Mouse (Mus musculus) left cerebral cortex, postnatal 36 days (tissue): ENCODE data around the gene Imp3. TPM values are rescaled to one million over a fixed set of nuclear protein-coding genes. Genes with fewer than 3 reads are reported as not detected.
A peak's percentile ranks its signal among the peaks of the same experiment; 100 is the strongest.
"Not testable (repeated sequence)": the region's sequence is repeated elsewhere in the genome, so short reads cannot be mapped to it uniquely, and the experiment has no call there.

Source experiments
- DNase-seq, 2 experiments: peaks; one replicate each; pipeline ENCODE4 v3.0.0; 2021 to 2022; ENCODE audit warnings: low spot score in 2 of 2, mixed read lengths in 1 of 2
- intact Hi-C: fragments of 180-260 bp; cut with DNase I; formaldehyde crosslinking; loops from one replicate; pipeline ENCODE4 v1.15.1; 2025
- total RNA-seq, 2 experiments: library from RNA; stranded (reverse); gene quantifications; 2 replicates each; pipeline ENCODE4 v1.2.3; 2021

The Imp3 gene
- total RNA-seq, 2 experiments from 2014 or later: 50.2 to 50.4 TPM

DNA sequence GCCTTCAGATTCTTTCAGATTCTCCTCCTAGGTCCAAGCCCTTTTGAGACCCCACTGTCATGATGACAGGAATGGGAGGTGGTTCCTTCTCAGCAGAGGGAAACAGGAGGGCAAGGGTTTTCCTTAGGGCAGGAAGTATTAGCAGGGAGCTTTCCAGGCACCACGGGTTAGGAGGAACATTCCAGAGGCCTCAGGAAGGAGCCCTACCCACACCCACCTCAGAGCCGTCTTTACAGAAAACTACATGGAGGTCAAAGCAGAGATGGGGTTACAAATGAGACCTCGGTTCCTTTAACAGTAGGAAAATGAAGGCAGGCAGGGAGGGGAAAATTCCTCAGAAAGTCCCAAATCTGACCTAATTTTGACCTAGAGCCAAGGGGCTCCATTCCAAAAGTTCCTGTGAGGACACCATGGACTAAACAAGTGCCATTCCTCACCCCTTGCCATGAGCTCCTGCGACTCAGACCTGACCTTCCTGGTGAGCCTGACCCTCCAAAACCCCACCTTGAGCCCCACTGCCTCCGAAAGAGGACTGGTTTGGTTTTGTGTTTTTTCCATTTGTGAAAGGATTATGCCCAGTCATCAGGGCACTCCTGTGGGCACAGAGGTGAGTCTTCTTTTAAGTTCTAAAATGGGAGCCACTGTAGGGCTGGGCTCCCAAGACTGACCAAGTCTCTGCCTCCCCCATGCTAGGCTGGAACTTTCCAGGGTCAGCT lies 21.4 kb upstream of the Imp3 start:
- no peak for DNase-seq
- intact Hi-C loops: no loop called here

DNA sequence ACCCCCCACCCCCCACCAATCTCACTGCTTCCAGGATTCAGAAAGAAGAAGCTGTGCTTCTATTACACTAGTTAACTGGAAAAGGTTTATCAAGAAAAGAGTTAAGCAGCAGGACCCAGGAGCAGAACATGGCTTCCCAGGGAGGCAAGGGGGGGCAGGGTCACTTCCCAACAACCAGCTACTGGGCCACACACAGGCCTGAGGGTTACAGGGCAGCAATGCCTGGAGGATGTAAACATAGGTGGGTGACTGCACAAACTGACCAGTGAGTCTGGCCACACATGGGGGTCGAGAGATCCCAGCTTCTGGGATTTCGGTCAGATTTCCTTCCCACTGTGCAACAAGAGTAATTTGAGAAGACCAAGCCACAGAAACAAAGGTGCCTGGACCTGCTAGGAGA lies 20.1 kb upstream of the Imp3 start:
- no peak for DNase-seq
- intact Hi-C loops: no loop called here

DNA sequence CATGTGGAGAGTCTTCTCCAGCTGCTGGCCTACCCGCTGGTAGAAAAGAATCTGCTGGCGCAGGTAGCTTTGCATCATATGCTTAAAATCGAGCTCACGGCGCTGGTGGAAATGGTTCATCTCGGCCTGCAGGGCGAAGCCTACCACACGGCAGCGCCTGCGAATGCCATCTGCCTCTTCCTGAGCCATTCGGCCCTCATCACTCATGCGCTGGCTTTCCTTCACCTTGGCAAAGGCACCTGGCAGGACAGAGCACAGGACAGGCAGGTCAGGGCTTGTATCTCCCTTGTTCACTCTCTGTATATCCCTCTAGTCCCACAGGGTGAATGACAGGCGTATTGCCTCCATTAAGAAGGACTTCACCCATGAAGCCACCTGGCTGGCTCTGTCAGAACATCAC lies 18.8 kb upstream of the Imp3 start:
- intact Hi-C loops: no loop called here
- no peak for DNase-seq

DNA sequence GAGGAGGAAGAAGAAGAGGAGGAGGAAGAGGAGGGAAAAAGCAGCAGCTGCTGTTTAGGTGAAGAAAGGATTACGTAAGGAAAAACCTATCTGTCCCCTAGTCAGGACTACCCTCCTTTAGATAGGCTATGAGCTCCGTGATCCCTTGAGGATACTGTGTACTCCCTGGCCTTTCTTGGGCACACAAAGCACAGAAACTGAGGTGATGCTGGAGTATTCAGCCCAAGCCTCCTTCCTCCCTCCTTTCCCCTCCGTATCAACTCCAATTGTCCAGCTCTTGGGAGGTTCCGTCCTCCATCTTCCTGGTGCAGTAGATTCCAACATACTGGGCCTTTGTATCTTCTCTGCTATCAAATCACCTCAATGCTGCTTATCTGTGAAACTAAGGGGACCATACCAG lies 14.5 kb upstream of the Imp3 start:
- intact Hi-C loops: loop anchor here (10.0 kb wide), 1 partner anchor 292 kb away; no protein-coding TSS in a partner anchor
- no peak for DNase-seq

DNA sequence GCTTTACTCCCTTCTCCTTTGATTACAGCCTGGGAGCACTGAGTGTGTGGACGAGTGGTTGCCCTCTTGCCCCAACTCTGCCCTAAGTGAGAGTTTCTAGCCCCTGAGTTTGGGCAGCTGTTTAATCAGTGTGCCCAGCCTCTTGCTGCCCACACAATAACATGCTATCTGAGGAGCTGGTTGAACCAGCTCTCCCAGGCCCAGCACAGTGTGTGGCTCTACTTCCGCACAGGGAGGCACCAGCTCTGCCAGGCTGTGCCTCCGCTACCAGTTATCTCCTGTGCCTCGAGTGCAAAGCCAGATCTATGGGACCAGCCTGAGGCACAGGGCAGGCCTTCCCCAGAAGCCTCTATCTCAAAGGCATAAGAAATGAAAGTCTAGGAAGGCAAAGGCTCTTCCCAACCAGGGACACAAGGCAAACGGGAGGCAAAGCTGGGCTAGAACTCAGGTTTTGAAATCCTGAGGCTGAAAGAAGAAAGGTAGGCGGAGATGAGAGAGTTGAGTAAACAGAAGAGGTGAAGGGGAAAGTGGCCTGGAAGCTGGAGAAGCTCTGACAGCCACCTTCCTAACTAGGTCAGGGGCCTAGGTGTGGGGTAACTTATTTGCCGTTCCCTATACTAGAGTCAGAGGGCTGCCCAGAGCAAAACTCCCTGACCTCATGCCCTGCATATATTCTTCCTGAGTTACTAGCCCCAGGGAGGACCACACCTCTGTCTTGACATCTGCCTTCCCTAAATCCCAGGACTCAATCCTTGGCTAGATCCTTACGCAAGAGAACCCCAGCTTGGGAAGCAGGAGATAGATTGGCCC lies 13.2 kb upstream of the Imp3 start:
- no peak for DNase-seq
- intact Hi-C loops: loop anchor here (10.0 kb wide), 1 partner anchor 291 kb away; no protein-coding TSS in a partner anchor

DNA sequence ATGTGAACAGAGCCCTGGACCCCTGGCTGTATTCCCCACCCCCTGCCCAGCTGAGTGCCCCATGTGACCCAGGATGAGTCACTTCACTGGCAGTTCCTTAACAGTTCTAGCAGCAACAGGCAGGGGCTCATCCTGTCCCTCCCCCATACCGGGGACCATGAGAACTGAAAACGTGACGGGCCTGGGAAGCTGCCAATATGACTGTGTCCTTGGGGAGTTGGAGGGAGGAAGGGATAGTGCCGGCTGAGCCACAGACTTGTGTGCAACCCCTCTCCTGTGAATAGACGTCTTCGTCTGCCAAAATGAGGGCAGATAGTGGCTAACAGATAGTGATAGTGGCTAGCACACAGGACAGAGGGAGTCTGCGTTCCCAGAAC lies 12.6 kb upstream of the Imp3 start:
- intact Hi-C loops: loop anchor here (10.0 kb wide), 1 partner anchor 290 kb away; no protein-coding TSS in a partner anchor
- peak in 1 of 2 experiments; percentile 31 for DNase-seq

DNA sequence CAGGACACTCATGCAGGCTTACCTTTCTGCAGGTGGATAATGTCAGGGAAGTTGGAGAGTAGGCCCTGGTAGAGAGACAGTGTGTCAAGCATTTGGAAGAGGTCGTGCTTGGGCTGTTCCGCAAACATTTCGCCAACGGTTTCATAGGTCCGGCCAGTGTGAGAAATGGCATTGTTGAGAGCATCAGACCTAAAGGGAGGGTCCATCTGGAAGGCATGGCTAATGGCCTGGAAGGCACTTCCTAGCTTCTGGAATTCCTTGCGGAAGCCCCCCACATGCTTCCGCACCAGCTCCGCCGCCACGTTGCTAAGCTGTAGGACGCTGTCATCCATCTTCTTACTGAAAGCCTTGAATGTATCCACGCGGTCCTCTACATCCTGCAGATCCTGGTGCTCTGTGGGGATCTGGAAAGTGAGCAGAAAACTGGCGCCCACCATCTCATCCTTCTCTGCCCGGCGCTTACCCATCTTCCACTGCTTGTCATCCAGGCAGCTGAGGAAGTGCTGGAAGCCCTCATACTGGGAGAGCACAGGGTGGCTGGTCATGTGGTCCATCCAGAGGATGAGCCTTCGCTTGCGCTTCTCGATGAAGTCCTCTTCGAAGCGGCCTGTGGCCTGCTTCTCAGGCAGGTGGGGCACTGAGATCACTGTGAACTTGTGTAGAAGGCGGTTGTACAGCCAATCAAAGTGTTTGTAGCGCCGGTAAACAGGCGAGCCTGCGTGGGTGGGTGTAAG lies 11.8 kb upstream of the Imp3 start:
- no peak for DNase-seq
- intact Hi-C loops: loop anchor here (10.0 kb wide), 1 partner anchor 289 kb away; no protein-coding TSS in a partner anchor

DNA sequence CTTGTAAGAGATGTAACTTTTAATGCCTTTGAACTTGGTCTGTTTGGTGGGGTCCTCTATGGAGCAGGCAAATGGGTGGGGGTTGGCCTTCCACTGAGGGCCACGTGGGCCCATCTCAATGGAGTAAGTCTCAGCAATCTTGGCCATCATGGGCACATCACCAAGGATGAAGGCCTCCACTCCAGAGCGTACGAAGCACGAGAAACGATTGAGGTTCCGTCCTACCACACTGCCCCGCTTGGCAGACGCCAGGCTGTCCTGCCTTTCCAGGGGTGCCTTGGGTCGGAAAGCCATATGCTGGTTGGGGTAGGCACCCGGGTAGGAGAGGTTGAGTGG lies 11.3 kb upstream of the Imp3 start:
- intact Hi-C loops: loop anchor here (10.0 kb wide), 1 partner anchor 289 kb away; no protein-coding TSS in a partner anchor
- no peak for DNase-seq

DNA sequence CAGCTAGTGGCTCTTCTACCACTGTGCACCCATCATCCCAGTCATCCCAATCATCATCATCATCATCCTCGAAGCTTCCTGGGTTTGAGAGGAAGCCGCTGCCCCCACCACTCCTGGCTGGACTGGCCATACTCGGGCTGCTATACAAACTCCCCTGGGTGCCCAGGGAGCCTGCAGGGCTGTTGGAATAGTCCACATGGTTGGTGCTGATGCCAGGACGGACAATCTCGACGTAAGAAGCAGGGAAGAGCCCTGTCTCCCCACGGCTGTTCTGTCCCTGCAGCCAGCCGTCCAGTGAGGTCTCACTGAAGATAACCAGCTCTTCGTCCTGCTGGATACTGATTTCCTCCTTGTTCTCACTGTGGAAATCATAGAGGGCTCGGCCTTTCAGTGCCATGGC lies 10.9 kb upstream of the Imp3 start:
- no peak for DNase-seq
- intact Hi-C loops: loop anchor here (10.0 kb wide), 1 partner anchor 288 kb away; no protein-coding TSS in a partner anchor

DNA sequence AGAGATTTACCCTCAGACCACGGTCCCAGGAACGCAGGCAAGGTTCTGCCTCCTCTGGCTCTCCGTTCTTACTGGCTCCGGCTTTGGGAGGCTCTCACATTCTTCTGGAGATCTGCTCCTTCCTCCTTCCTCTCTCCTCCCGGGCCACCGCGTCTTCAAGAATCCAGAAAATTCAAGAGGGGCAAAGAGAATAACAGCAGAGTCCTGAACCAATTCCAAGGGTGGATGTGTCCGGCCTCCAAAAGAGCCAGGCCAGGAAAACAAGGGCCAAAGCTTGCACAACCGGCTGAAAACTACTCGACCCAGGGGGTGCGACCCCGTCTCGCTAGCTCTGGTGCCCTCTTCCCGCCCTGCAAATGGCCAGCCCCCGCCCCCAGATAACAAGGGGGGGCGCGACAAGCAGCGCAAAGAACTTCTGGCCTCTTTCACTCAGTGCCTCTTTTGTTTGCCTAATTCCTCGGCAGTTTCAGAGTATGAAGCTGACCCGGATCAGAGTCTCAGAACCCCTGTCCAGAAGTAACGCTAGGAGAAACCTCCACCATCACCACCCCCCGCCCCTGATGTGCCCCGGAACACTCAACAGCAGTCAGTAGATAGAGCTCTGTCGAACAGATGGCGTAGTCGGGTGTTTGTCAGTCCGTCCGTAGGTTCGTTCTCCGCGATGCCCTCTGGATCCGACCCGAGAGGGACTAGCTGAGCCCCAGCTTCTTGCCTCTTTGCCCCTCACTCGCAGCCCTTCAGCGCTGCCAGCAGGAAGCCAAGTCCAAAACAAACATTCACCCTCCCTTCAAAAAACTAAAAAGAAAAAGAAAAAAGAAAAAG lies 9.9 kb upstream of the Imp3 start:
- no peak for DNase-seq
- intact Hi-C loops: loop anchor here (10.0 kb wide), 1 partner anchor 287 kb away; no protein-coding TSS in a partner anchor

DNA sequence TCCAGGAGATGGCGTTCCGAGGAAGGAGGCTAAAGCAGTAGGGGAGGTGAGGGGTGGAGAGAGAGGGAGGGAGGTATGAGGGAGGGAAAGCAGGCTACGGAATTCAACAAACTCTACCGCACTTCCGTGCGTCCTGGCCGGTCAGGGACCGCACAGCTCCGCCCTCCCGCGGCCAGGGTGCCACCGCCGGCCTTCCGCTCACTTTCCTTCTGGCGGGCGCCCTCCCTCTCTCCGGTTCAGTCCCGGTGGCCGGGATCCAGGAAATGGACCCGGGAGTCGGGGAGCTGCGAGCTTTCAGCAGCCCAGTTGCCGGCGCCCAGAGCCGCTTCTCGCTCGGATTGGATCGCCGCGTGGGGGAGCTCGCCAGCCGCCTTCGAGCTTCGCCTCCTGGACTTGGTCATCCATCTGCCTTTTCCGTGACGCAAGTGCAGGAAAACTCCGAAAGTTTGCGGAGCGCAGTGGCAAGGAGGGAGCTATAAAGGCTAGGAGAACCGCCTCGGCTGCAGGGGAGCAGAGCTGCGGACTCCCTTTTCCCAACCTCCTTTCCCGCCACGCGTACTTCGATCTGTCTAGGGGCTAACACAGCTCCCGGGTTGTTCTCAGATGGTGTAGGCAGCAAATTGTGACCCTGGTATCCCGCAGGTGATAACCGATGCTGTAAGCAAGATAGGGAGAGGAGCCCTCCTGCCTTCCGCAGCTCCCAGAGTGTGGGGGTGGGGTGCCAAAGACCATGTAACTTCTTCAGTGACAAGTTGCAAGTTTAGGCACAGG lies 9.0 kb upstream of the Imp3 start, which contains the start of gene Snx33:
Snx33 (minus strand) TSS at position 331 of the 771 bp plus-strand sequence.
- DNase-seq: peak; percentile 87
- intact Hi-C loops: loop anchor here (10.0 kb wide), 1 partner anchor 287 kb away; no protein-coding TSS in a partner anchor

DNA sequence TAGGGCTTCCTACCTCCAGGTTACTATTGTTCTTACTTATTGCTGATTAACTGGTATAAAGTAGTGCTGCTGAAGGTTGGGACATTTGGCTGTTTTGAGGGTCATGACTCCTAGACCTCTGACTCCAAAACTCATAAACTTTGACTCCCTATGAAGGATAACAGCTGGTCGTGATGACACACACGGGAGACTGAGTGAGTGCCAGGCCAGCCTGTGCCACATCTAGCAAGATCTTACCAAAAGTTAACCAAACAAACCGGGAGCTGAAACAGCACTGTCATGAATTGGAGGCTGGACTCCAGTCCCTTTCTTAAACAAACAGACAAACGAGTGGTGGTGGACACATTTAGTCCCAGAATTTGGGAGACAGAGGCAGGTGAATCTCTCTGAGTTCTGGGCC lies 7.8 kb upstream of the Imp3 start:
- intact Hi-C loops: loop anchor here (10.0 kb wide), 1 partner anchor 285 kb away; no protein-coding TSS in a partner anchor

DNA sequence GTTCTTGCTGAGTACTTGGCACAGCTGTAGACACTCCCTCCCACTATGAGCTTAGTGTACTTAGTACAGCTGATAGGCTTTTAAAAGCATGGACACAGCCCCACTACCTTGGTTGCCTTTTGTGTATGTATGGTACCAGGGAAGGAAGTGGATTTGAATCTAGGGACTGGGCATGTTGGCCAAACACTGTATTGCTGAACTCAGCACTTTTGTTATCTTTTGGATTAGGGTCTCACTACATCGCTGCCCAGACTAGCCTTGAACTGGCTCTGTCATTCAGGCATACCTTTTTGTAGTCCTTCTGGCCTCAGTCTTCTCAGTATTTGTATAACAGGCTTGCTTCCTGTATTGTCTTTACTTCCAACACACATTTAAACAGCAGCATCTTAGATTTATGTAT lies 6.7 kb upstream of the Imp3 start:
- intact Hi-C loops: no loop called here
- no peak for DNase-seq

More for the DNA sequence above, 7.8 kb upstream of the Imp3 start:
- no peak for DNase-seq

DNA sequence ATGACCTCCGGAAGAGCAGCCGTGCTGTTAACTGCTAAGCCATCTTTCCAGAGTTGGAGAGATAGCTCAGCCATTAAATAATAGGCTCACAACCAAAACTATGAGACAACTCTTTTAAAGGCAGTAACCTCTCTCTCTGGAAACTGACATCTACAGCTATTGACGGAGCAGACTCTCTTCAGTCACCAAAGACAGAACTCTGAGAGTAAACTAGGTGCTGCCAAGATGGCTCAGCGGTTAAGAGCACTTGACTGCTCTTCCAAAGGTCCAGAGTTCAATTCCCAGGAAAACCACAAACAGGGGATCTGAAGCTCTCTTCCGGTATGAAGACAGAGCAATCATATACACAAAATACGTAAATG lies 433 bp upstream of the Imp3 start:
- intact Hi-C loops: no loop called here
- DNase-seq: no peak

DNA sequence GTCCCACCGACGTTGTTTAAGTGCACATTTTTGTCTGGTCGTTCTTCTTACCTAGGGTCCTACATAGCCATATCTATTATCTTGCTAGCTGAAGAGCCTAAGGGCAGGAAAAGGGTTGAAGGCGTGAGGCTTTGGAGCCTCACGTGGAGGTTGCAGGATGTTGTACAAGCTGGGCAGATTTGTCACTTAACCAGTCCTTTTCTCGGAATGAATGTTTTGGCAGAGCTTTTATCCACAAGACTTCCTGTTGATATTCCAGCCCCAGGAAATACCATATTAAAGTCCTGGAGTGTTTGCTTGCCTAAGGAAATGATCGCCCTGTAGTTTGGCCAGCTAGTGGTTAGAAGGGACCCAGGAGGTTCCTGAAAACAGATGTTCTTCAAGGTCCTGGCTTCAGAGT lies 1.1 kb downstream of the Imp3 start:
- no peak for DNase-seq
- intact Hi-C loops: no loop called here

DNA sequence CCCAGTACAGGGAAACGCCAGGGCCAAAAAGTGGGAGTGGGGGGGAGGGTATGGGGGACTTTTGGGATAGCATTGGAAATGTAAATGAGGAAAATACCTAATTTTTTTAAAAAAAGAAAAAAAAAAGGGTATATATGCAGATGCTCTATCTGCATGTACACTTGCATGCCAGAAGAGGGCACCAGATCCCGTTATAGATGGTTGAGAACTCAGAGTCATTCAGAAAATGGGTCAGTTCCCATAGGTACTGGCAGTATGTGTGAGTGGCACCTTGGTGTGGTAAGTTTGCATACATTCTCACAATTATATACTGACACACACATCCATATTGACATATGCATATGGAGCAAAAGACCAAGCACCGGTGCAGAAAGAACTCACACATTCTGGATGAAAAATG lies 10.2 kb downstream of the Imp3 start:
- intact Hi-C loops: loop anchor here (5.0 kb wide), 1 partner anchor 185 kb away; the partner anchor contains the start of gene Man2c1

DNA sequence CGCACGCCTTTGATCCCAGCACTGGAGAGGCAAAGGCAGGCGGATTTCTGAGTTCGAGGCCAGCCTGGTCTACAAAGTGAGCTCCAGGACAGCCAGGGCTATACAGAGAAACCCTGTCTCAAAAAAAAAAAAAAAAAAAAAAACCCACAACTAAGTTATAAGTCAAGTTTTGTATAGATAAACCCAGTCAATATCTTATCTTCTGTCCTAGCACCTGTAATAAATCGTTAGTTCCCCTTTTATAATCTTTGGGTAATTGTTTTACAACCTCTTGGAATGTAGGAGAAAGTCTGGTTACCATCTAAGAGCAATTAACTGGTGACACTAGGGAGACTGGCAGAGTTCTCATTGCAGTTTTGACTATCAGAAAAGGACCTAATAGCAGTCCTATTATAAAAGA lies 11.4 kb downstream of the Imp3 start:
- intact Hi-C loops: loop anchor here (5.0 kb wide), 1 partner anchor 184 kb away; the partner anchor contains the start of gene Man2c1

More for the DNA sequence above, 10.2 kb downstream of the Imp3 start:
- DNase-seq: not testable (repeated sequence)

DNA sequence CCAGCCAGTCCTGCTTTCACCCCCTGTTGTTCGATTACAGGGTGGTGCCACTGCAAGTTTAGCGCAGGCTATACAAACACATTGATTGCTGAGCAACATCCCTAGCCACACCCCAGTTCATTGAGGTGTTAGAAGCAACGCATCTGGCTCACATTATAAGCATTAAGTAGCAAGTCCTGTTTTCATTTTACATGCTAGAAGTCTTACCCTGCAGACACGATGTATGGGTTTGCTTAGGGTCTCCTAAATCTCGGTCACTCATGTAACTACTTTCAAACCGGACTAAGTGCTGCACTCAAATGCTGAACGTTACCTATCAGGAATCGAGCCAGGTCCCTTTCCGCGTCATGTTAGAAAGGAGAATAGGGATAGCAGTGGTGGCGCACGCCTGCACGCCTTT lies 12.5 kb downstream of the Imp3 start:
- intact Hi-C loops: loop anchor here (5.0 kb wide), 3 partner anchors 48 to 183 kb away; partner anchors contain the start of genes Man2c1 and Sin3a
- no peak for DNase-seq

More for the DNA sequence above, 11.4 kb downstream of the Imp3 start:
- DNase-seq: not testable (repeated sequence)
